Mouse (Mus musculus) brain, embryonic 14.5 days (tissue): ENCODE data around the gene Rapgef6. TPM values are rescaled to one million over a fixed set of nuclear protein-coding genes. Genes with fewer than 3 reads are reported as not detected.

ENCODE experiments used
- DNase-seq: peaks from one replicate; pipeline ENCODE4 v3.0.0-alpha.2; 2011; ENCODE audit warnings: low read depth
- CTCF ChIP-seq: fragments of 200-500 bp; IDR thresholded peaks from 2 replicates; pipeline ENCODE4 v1.5.1; 2012; ENCODE audit warnings: inconsistent platforms, mild to moderate bottlenecking, moderate library complexity, borderline replicate concordance; ENCODE audit not compliant: insufficient read depth, insufficient read length; ENCODE audit errors: extremely low read depth
- POLR2A ChIP-seq: fragments of 200-500 bp; IDR thresholded peaks from 2 replicates; pipeline ENCODE4 v1.6.1; 2012; ENCODE audit warnings: mild to moderate bottlenecking, inconsistent platforms, borderline replicate concordance; ENCODE audit not compliant: poor library complexity, insufficient read depth, insufficient read length, severe bottlenecking; ENCODE audit errors: extremely low read depth
- polyA plus RNA-seq: library from polyadenylated mRNA; depleted of rRNA; stranded (reverse); fragments of >200 nt; gene quantifications from 2 replicates; pipeline ENCODE4 v1.2.3, GENCODE M21; 2012

Gene Rapgef6
- polyA plus RNA-seq, 1 experiment, result 29.5 TPM

DNA sequence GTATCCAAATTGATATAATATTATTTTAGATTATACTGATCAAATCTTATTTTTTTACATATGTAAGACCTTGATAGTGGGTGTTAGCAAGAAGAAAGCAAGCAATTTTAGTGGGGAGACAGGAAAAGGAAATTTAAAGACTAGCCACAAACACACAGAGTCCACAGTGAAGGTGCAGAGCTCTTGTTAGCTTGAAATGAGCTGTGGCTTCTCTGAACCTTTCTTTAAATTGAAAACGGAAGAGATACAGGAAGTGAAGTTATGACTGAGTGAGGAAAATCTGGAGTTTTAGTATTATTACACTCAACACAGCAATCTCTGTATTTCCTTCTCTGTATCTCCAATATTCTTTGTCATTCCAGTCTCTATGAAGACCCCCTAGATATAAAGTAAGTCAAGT lies 104.3 kb downstream of the Rapgef6 start:
- TF ChIP-seq CTCF, result no peak
- TF ChIP-seq POLR2A, result no peak
- DNase-seq, result no peak

DNA sequence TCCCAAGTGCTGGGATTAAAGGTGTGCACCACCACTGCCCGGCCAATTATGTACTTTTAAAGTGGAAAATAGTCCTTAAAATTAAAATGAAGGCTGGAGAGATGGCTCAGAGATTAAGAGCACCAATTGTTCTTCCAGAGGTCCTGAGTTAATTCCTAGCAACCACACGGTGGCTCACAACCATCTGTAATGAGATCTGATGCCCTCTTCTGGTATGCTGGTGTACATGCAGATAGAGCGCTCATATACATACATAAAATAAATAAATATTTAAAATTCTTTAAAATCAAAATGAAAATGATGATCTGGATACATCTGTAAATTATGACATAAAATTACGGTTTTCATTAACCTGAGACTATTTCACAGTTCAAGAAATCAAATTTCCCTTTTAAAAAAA lies 123.8 kb downstream of the Rapgef6 start:
- TF ChIP-seq POLR2A (no peak), CTCF (no peak)
- DNase-seq, result no peak

DNA sequence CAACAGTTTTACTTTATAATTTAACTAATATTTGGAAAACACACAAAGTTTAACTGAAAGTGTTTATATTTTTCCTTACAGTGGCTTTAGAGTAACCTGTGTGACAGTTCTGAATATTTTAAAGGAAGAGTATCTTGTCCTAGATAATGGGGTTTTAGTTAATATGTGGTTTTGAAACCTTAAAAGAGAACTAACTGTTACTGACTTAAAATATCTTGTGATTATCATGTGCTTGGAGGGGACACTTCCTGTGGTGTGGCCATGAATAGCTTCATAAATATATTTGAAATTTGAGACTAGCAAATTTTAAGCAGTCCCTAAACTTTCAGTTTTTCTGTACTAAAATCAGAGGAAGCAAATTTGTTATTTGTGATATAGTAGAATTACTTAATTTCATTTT lies 125.9 kb downstream of the Rapgef6 start:
- no peak for DNase-seq
- no peak for TF ChIP-seq CTCF
- TF ChIP-seq POLR2A, result no peak

DNA sequence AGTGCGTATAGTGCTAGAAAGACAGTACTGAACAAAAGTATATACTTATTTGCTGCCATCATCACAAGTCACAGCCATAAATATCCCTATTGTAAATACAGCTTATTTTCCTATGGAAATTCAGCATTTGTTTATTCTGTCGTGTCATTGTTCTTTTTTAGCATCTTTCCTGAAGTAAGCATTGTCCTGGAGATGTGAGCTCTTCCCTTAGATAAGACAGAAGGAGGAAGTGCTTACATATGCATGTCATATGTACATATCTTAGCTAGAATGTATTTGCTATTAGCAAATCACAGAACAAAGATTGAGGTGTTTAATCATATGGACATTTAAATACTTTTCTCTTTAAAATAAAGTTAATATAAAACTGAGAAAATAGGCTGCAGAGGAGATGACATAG lies 132.8 kb downstream of the Rapgef6 start:
- TF ChIP-seq CTCF (no peak), POLR2A (no peak)
- DNase-seq, result no peak

DNA sequence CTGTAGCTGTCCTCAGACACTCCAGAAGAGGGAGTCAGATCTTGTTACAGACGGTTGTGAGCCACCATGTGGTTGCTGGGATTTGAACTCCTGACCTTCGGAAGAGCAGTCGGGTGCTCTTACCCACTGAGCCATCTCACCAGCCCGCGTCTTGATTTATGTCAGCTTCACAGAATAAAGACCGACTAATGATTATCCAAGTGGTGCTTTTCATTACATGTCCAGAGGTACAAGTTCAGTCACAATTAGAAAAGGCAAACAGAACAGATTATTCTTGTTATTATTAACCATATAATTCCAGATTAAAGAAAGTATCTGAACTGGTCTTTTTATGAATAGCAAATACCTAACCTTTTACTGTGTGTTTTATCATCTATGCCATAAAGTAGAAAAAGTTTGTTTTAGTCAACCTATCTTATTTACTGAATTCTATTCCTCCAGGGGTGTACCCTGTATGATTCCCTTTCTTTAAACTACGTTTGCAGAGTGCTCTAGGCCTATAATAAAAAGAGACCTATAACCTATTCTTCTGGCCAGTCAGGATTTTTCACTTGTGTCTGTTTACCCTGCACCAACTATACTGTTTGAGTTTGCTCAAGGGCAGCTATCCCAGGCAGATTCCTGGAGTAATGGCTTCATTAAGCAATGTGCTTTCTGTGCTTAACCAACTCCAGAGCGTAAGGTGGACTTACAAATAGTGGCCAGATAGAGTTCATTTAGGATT lies 151.1 kb downstream of the Rapgef6 start:
- TF ChIP-seq CTCF, result no peak
- no peak for TF ChIP-seq POLR2A
- no peak for DNase-seq

DNA sequence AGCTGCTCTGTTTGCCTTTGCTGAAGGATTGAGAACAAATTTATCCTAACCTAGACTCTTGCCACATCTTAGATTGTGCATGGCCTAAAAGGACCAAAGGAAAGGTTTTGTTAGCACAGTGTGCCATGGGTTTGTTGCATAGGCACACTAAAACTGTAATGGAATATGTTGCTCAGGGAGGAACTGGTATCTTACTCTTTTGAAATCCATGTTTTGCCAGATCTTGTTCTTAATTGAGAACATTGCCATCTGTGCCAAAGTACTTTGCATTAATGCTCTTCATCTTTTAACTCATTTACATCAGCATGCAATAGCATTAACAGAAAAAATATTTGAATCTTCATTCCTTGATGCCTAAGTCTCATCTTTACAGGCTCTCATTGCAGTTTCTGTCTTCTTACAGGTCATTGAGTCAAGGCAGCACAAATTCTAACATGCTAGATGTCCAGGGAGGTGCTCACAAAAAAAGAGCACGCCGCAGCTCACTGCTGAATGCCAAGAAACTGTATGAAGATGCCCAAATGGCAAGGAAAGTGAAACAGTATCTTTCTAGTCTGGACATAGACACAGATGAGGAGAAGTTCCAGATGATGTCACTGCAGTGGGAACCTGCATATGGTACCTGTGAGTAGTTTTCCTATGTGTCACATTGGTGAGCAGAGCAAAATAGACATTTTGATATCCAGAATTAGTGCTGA lies 153.3 kb downstream of the Rapgef6 start:
- TF ChIP-seq POLR2A, result no peak
- TF ChIP-seq CTCF, result no peak
- DNase-seq, result peak; percentile 36

DNA sequence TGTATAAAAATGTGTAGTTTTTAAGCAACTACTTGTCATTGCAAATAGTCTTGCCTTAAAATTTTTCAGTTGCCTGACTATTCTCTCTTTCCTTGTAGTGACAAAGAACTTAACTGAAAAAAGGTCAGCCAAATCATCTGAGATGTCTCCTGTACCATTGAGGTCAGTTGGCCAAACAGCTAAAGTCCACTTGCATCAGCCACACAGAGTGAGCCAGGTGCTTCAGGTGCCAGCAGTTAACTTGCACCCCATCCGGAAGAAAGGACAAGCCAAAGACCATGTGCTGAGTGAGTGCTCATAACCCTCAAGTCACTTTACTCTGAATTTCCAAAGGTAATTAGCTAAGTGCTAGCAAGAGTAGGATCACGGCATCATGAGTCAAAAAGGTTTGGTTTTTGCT lies 156.5 kb downstream of the Rapgef6 start:
- no peak for DNase-seq
- TF ChIP-seq CTCF (no peak), POLR2A (no peak)

DNA sequence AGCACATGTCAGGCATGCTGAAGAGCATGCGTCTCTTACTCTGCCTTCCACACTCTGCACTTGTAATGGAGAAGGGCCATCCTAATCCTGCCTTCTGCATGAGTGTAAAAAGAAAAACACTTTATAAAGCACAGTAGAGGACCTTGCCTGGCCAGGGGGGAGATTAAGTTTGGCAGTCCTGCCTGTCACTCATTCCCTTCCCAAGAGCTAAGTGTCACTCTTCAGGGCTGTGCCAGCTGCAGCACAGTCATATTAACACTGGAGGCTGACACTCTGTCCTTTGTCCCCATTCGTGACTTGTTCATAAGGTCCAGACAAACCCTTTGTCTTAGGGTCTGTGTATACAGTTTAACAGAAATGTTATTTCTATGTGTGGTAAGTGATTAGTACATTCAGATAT lies 162.2 kb downstream of the Rapgef6 start:
- TF ChIP-seq POLR2A, result no peak
- no peak for TF ChIP-seq CTCF
- DNase-seq, result no peak

DNA sequence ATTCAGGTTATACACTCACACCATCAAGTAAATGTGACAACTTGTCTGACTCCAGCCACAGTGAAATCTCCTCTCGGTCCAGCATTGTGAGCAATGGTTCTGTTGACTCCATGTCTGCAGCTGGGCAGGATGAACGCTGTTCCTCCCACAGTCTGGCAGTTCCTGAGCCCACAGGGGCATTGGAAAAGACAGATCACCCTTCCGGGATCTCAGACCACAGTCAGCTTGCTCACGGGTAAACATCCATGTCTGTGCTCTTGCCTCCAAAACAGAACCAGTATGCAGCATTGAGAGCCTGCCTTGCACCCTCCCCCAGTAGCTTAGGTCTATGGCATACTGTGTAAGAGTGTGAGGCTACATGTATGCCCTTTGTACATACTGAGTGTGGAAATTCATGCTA lies 167.5 kb downstream of the Rapgef6 start:
- TF ChIP-seq CTCF (no peak), POLR2A (no peak)

DNA sequence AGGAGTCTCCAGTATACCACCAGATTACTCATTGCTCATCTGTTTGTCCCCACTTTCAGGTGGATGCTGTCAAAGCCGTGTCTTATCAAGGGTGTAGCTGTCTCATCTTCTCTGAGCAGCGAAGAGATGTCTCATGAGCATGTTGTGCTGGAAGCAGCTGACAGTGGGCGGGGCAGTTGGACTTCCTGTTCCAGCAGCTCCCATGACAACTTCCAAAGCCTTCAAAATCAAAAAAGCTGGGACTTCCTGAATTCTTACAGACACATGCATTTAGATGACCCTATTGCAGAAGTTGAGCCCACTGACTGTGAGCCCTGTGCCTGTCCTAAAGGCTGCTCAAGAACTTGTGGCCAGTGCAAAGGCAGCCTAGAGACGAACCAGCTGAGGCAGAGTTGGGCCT lies 168.5 kb downstream of the Rapgef6 start:
- no peak for DNase-seq
- no peak for TF ChIP-seq CTCF
- TF ChIP-seq POLR2A, result no peak

More for the DNA sequence above, 167.5 kb downstream of the Rapgef6 start:
- no peak for DNase-seq

DNA sequence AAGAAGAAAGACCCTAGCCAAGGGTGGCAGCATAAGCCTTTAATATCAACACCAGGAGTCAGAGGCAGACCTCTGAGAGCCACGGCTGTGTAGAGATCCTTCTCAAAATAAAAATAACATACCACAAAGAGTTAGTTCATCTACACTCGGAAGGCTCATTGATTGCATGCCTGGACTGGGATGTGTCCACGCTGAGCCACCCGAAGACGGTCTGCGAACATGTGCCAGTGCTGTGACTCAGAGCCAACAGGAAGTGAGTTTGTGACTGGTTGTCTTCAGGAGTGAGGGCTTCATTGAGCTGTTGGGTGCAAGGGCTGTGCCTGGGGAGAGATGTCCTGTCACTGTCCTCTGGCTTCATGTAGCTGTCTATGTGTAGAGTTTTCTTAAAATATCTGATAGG lies 171.0 kb downstream of the Rapgef6 start:
- no peak for DNase-seq
- no peak for TF ChIP-seq CTCF

DNA sequence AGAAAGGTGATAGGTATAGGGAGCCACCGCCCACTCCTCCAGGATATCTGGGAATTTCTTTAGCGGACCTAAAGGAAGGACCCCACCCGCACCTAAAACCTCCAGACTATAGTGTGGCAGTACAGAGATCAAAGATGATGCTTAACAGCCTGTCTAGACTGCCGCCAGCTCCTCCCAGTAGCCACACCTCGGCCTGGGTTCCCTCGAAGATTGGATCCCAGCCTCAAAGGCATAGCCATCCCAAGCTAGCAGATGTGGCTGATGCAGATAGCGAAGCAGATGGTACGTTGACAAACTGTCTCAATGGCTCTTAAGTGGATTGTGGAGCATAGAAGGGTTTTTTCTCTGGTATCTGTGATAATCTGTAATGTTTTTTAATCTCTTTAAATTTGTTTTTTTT lies 171.6 kb downstream of the Rapgef6 start:
- no peak for TF ChIP-seq CTCF
- no peak for TF ChIP-seq POLR2A
- peak; percentile 54 for DNase-seq
